Mouse (Mus musculus) embryonic facial prominence, embryonic 13.5 days (tissue): ENCODE results near the gene Cmip. TPM values are rescaled to one million over a fixed set of nuclear protein-coding genes. Genes with fewer than 3 reads are reported as not detected.

Experiments used
- ATAC-seq: fragments of 200-750 bp; cut with Nextera tagmentation; 2 replicates; pipeline ENCODE4 v1.8.0; 2017; ENCODE audit warnings: low read depth; ENCODE audit not compliant: insufficient number of reproducible peaks, insufficient read depth, low FRiP score, low TSS enrichment
- H3K27ac ChIP-seq: fragments of 300-500 bp; sonication (generic); 2 replicates; pipeline ENCODE4 v1.5.1; 2015; ENCODE audit warnings: moderate library complexity, mild to moderate bottlenecking, inconsistent platforms
- H3K27me3 ChIP-seq: fragments of 300-500 bp; sonication (generic); 2 replicates; pipeline ENCODE4 v1.6.1; 2015; ENCODE audit warnings: mild to moderate bottlenecking, inconsistent platforms
- H3K36me3 ChIP-seq: fragments of 300-500 bp; sonication (generic); 2 replicates; pipeline ENCODE4 v1.6.1; 2015; ENCODE audit warnings: mild to moderate bottlenecking, inconsistent platforms
- H3K4me1 ChIP-seq: fragments of 300-500 bp; sonication (generic); 2 replicates; pipeline ENCODE4 v1.6.1; 2015; ENCODE audit warnings: inconsistent platforms
- H3K4me2 ChIP-seq: fragments of 300-500 bp; sonication (generic); 2 replicates; pipeline ENCODE4 v1.6.1; 2015; ENCODE audit warnings: moderate library complexity, mild to moderate bottlenecking, inconsistent platforms
- H3K4me3 ChIP-seq: fragments of 300-500 bp; sonication (generic); 2 replicates; pipeline ENCODE4 v1.5.1; 2015; ENCODE audit warnings: mild to moderate bottlenecking, inconsistent platforms
- H3K9ac ChIP-seq: fragments of 300-500 bp; sonication (generic); 2 replicates; pipeline ENCODE4 v1.6.1; 2015; ENCODE audit warnings: mild to moderate bottlenecking, inconsistent platforms
- H3K9me3 ChIP-seq: fragments of 300-500 bp; sonication (generic); 2 replicates; pipeline ENCODE4 v1.6.1; 2016; ENCODE audit warnings: inconsistent platforms
- WGBS: fragments of 180-500 bp; shearing (Covaris S2); methylation state at CpG from one replicate; pipeline ENCODE4 v1.1.7; 2015; ENCODE audit warnings: mixed read lengths; 5-methylcytosine and 5-hydroxymethylcytosine counted together
- polyA plus RNA-seq: library from polyadenylated mRNA; unstranded; fragments of >200 nt; fragmentation: Nextera tagmentation; extraction: Ambion mirVana; gene quantifications from 2 replicates; pipeline ENCODE4 v1.2.1, GENCODE M21; 2015

Gene Cmip
- polyA plus RNA-seq, 1 experiment from 2014 or later = 17.7 TPM

DNA sequence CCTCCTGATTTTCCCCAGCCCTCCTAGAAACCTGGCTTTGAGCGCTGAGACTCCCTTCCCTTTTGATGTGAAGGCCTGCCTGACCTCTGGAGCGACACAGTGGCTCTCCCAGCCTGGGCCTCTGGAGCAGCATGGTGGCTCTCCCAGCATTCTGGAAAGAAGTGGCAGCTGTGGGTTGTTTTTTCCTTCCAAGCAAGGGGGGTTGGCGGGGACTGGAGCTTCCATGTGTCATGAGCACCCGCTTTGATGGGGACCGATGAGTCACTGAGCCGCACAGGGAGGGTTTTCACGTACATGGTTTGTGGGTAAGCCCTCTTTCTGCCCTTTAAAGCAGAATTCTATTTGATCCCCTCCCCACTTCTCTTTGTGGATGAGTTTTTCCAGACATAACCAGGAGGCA is 138.2 kb downstream of the Cmip start:
- Histone ChIP-seq H3K27ac (peak overlapping the region; percentile 16; the same call in 1 of the 2 replicates), H3K4me1 (peaks cover 5% of the 10 kb centered on the region; the same call in 1 of the 2 replicates), H3K4me2 (no peak overlapping the region), H3K27me3 (no peaks in the 10 kb centered on the region), H3K9me3 (no peaks in the 10 kb centered on the region), H3K36me3 (peaks cover 22% of the 10 kb centered on the region), H3K4me3 (no peak overlapping the region), H3K9ac (no peak overlapping the region)
- WGBS = 63% methylated on average over 7 of the region's 7 CpGs
- no peak for ATAC-seq

DNA sequence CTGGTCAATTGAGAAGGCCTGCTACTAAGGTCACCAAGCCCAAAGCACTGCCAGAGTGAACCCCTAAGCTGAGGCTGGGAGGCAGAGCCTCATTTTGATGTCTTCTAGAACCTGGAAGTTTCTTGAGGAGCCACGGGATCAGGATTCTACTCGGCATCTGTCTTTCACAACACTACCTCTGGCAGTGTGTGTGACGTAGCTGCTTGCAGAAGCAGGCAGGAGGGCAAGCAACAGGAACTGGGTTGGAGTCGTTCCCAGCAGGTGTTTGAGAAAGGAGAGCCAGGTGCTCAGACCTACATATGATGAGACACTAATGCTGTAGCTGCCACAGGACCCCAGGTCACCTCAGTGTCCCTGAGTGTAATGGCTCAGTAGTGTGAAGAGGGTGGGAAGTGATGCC is 140.0 kb downstream of the Cmip start:
- ATAC-seq = no peak
- Histone ChIP-seq H3K4me2 (no peak overlapping the region), H3K4me3 (no peak overlapping the region), H3K4me1 (peaks cover 10% of the 10 kb centered on the region), H3K27me3 (no peaks in the 10 kb centered on the region), H3K36me3 (peaks cover 22% of the 10 kb centered on the region), H3K27ac (no peak overlapping the region), H3K9me3 (no peaks in the 10 kb centered on the region), H3K9ac (no peak overlapping the region)
- WGBS = 95% methylated on average over 4 of the region's 4 CpGs

DNA sequence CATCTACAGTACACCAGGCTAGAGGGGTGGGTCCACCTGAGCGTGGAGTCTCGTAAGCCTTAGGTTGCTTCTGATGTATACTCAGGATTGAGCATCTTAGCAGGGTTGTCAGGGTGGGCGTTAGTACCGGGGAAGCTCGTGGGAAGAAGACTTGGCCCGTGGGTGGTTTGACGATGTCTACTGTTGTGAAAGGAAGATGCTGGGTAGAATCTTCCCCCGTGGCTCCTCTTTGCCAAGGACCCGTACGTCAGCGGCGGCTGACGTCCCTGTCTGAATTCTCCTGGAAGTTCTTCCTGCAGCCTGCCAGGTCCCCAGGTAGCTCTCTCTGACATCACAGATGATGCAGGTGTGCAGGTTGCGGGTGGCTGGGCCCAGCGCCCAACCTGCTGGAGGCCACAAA is 140.9 kb downstream of the Cmip start:
- H3K4me3 ChIP-seq = no peak overlapping the region
- no peak overlapping the region for H3K27ac ChIP-seq
- H3K4me1 ChIP-seq = peaks cover 16% of the 10 kb centered on the region
- peaks cover 22% of the 10 kb centered on the region for H3K36me3 ChIP-seq
- no peak overlapping the region for H3K4me2 ChIP-seq
- ATAC-seq = no peak
- H3K27me3 ChIP-seq = no peaks in the 10 kb centered on the region
- WGBS = 94% methylated on average over 15 of the region's 15 CpGs
- no peak overlapping the region for H3K9ac ChIP-seq
- no peaks in the 10 kb centered on the region for H3K9me3 ChIP-seq

DNA sequence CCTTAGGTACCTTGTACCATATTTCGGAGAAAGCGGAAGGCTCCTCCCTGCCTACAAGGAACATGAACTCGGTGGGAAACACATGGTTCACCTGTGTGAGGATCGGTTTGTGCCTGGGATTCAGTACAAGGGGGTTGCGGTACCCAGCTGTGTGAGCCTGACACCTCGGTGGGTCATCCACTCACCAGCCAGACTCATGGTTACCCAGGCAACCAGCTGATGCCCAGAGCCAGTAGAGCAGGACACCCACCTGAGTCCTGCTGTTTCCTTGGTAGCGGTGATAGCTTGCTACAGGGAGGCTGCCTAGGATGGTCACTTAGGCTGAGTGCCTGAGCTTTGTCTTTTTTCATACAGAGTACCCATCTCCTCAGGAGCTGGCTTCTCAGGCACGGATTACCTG is 142.4 kb downstream of the Cmip start:
- H3K27me3 ChIP-seq = no peaks in the 10 kb centered on the region
- H3K36me3 ChIP-seq = peaks cover 18% of the 10 kb centered on the region
- ATAC-seq = no peak
- H3K9ac ChIP-seq = no peak overlapping the region
- no peak overlapping the region for H3K4me3 ChIP-seq
- no peak overlapping the region for H3K27ac ChIP-seq
- H3K4me2 ChIP-seq = no peak overlapping the region
- WGBS = 90% methylated on average over 8 of the region's 8 CpGs
- H3K4me1 ChIP-seq = peaks cover 30% of the 10 kb centered on the region
- H3K9me3 ChIP-seq = no peaks in the 10 kb centered on the region

DNA sequence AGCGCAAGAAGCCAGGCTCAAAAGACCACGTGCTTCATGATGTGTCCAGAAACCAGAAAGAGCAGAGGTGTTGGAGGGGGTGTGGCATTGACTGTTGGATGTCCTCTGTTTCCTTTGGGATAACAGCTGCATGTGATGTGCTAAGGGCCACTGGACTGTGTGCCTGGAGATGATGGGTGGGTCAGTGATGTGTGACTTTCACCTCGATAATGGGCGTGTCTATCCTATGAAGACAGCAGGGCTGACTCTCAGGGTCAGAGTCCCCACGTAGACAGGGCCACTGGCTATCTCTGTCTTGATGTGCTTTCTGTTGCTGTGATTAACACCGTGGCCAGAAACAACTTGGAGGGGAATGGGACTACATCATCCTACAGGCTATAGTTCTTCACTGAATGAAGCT is 144.0 kb downstream of the Cmip start:
- no peak overlapping the region for H3K4me3 ChIP-seq
- H3K9me3 ChIP-seq = no peaks in the 10 kb centered on the region
- H3K36me3 ChIP-seq = peaks cover 14% of the 10 kb centered on the region
- WGBS = 91% methylated on average over 6 of the region's 6 CpGs
- no peaks in the 10 kb centered on the region for H3K27me3 ChIP-seq
- no peak overlapping the region for H3K27ac ChIP-seq
- H3K4me2 ChIP-seq = no peak overlapping the region
- no peak overlapping the region for H3K9ac ChIP-seq
- no peak for ATAC-seq
- H3K4me1 ChIP-seq = peaks cover 27% of the 10 kb centered on the region

DNA sequence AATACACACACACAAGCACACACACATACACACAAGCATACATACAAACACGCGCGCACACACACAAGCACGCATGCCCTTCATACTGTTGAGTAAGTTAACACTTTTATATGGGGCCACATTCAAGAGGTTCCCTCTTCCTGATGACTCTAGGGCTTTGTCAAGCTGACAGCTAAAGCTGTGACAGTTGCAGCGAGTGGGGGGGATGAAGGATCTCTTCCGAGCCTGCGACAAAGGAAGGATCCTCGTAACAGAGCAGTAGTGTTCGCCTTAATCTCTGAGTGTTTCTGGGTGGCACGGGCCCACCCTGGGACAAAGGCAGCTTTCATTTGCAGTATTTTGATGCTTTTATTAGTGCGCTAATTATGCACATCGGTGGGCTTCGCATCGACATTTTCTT is 145.0 kb downstream of the Cmip start:
- no peak for ATAC-seq
- H3K27ac ChIP-seq = no peak overlapping the region
- no peak overlapping the region for H3K4me2 ChIP-seq
- H3K4me3 ChIP-seq = no peak overlapping the region
- H3K9me3 ChIP-seq = no peaks in the 10 kb centered on the region
- peak overlapping the region; percentile 6; the same call in 1 of the 2 replicates for H3K9ac ChIP-seq
- H3K27me3 ChIP-seq = no peaks in the 10 kb centered on the region
- H3K36me3 ChIP-seq = peaks cover 5% of the 10 kb centered on the region
- H3K4me1 ChIP-seq = peaks cover 27% of the 10 kb centered on the region
- 70% methylated on average over 14 of the region's 14 CpGs for WGBS

DNA sequence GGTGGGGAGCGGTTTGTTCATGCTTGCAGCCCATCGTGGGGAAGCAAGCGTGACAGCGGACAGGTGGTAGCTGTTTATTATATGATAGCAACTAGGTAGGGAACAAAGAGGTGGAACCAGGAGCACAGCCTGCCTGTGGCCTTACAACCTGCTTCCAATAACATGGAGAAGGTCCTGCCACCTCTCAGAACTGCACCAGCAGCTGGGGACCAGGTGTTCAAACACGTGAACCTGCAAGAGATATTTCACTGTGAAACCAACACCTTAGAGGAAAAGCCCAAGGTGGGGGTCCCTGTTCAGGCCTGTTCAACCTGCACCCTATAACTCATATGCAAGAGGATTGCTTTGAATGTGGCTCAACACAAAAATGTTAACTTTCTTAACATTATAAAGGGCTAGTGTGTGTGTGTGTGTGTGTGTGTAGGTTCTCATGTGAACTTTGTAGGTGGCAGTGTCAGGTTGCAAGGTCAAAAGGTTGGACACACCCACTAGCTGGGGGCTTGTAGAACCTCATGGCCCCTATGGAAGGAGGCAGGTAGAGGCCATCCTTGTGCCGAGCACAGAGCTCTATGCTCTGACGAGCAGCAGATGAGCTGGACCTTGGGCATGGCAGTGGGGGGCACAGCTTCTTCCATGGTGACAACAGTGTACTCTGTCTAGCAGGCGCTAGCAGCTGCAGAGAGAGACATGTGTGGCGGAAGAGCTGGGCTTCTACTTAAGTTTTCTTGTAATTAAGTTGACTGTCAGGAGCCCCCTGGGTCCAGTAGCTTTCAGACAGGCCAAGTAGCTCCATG is 146.2 kb downstream of the Cmip start:
- 46% methylated on average over 9 of the region's 9 CpGs for WGBS
- Histone ChIP-seq H3K9ac (0 out of 2 replicates have a peak overlapping the region, but pooled peaks have one; percentile 2), H3K9me3 (no peaks in the 10 kb centered on the region), H3K36me3 (no peaks in the 10 kb centered on the region), H3K27me3 (no peaks in the 10 kb centered on the region), H3K4me2 (peak overlapping the region; percentile 38), H3K27ac (peak overlapping the region; percentile 48), H3K4me3 (no peak overlapping the region), H3K4me1 (peaks cover 32% of the 10 kb centered on the region)
- ATAC-seq = no peak; the same call in 1 of the 2 replicates

DNA sequence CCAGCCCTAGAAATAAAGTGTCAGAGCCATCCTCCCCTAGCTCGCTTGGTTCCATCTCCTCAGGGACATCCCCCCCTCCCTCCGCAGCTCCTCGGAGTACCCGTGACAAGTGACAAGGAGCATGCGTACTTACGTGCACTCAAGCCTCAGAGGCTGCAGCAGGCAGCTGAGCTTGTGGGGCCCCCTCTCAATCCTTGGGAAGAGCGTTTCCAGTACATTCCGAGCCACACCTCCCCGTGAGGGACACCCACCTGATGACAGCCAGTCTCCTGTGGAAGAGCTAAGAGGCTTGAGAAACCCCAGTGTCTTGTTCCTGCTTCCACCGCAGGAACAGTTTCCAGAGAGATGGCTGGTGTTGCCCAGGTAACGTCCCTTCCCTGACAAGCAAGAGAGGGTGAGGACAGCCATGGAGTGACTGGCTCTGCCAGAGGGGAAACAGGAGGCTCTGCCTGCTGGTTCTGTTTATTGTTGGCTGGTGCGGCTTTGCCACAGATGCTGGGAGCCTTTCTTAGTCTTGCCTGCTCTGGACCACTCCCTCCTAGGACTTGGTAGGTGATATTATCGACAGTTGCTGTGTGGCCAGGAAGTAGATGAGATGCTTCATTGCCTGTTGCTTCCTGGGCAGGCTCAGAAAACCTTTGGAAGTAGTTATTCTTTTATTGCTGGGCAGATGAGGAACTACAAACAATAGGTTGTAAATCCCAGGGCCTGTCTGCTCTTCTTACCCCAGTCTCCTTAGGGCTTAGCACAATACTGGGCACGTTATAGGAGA is 147.0 kb downstream of the Cmip start:
- WGBS = 27% methylated on average over 14 of the region's 14 CpGs
- Histone ChIP-seq H3K27me3 (no peaks in the 10 kb centered on the region), H3K9ac (0 out of 2 replicates have a peak overlapping the region, but pooled peaks have one; percentile 2), H3K4me3 (no peak overlapping the region), H3K9me3 (no peaks in the 10 kb centered on the region), H3K36me3 (no peaks in the 10 kb centered on the region), H3K4me2 (peak overlapping the region; percentile 38), H3K4me1 (peaks cover 39% of the 10 kb centered on the region), H3K27ac (peak overlapping the region; percentile 48; the same call in 1 of the 2 replicates)
- no peak; the same call in 1 of the 2 replicates for ATAC-seq

DNA sequence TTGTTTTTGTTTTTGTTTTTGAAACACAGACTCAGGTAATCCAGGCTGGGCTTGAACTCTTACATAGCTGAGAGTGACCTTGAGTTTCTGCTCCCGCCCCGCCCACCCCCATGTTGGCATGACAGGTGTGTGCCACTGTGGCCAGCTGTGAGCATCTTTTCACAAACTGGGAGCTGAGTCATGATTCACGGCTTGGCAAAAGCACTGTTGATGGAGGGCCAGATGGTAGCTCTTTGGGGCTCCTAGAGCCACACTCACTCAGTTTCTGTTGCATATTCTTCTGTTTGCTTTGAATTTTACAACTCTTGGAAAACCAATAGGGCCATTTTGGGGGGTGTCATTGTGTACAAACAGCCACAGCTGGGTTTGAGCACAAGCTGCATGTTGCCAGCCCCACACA is 149.2 kb downstream of the Cmip start:
- Histone ChIP-seq H3K27ac (no peak overlapping the region), H3K4me1 (peaks cover 56% of the 10 kb centered on the region), H3K27me3 (no peaks in the 10 kb centered on the region), H3K9me3 (no peaks in the 10 kb centered on the region), H3K4me3 (no peak overlapping the region), H3K4me2 (no peak overlapping the region), H3K36me3 (no peaks in the 10 kb centered on the region), H3K9ac (no peak overlapping the region)
- 96% methylated on average over 3 of the region's 3 CpGs for WGBS
- ATAC-seq = no peak

DNA sequence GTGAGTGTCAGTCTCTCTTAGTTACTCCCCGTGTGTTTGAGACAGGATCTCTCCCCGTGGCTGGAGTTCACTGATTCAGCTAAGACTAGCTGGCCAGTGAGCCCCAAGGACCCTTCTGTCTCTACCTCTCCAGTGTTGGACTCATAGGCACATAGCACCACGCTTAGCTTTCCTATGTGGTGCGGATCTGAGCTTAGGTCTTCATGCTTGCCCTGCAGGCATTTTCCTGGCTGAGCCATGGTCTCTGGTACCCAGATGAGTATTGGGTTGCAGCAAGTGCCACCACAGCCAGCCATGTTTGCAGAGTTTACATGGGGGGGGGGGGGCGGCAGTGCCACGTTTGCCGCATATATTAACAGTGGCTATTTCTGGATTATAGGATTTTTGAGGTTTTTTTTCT is 151.8 kb downstream of the Cmip start:
- Histone ChIP-seq H3K9ac (no peak overlapping the region), H3K4me1 (peaks cover 48% of the 10 kb centered on the region), H3K9me3 (no peaks in the 10 kb centered on the region), H3K27ac (peak overlapping the region; percentile 89), H3K27me3 (no peaks in the 10 kb centered on the region), H3K36me3 (no peaks in the 10 kb centered on the region), H3K4me2 (peak overlapping the region; percentile 36), H3K4me3 (no peak overlapping the region)
- WGBS = 41% methylated on average over 7 of the region's 7 CpGs
- ATAC-seq = no peak

DNA sequence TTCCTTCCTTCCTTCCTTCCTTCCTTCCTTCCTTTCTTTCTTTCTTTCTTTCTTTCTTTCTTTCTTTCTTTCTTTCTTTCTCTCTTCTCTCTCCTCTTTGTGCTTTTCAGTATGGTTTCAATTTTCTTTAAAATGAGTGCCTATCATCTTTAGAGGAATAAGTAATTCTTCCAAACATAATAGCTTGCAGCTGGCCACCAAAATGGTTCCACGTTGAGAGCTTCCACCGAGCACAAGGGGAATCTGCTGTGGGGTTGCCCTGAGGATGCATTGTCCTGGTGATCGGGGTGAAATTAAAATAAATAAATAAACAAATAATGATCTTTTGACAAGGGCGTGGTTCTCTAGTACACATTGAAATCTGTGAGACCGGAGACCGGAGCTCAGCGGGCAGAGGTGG is 152.2 kb downstream of the Cmip start:
- Histone ChIP-seq H3K36me3 (no peaks in the 10 kb centered on the region), H3K4me2 (peak overlapping the region; percentile 36; the same call in 1 of the 2 replicates), H3K9ac (no peak overlapping the region), H3K27me3 (no peaks in the 10 kb centered on the region), H3K4me1 (peaks cover 44% of the 10 kb centered on the region), H3K27ac (peak overlapping the region; percentile 89), H3K9me3 (no peaks in the 10 kb centered on the region), H3K4me3 (no peak overlapping the region)
- no peak for ATAC-seq
- 36% methylated on average over 7 of the region's 7 CpGs for WGBS
